Mouse (Mus musculus) granulocyte monocyte progenitor cell, adult 5-6 weeks (primary cell): ENCODE results near the gene Plppr1. TPM values are rescaled to one million over a fixed set of nuclear protein-coding genes. Genes with fewer than 3 reads are reported as not detected.

Source experiments
- ATAC-seq: replicated peaks from 2 replicates; pipeline ENCODE4 v1.8.0; 2016; ENCODE audit warnings: mild to moderate bottlenecking, moderate TSS enrichment, inconsistent platforms; ENCODE audit not compliant: poor library complexity, severe bottlenecking
- total RNA-seq, 2 experiments: library from RNA; stranded (forward) in 1 of 2; stranded (reverse) in 1 of 2; fragments of 200-712, 200-1000 nt in 1 of 2; fragments of >200 nt in 1 of 2; fragmentation: Nextera tagmentation in 1 of 2; gene quantifications; 2 replicates each; pipeline ENCODE4 v1.2.3; 2014 to 2017

Gene Plppr1
- total RNA-seq, 2 experiments from 2014 or later, result not detected

DNA sequence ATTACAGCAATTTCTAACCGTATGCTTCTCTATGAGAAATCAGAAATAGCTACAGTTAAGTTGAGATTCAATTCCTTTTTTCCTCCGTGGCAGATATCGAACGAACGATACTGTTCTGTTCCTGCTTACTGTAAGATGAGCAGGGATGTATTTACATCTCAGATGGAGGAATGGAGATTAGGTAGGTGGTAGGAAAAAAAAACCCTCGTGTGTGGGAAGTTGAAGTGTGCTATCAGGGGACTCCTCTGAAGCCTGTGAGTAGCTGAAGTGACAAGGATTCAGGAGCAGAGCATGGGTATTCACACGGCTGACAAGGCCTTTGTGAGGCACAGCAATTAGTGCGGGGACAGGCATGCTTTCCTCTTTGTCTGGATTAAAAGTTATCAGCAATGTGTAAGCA lies 49.3 kb downstream of the Plppr1 start:
- ATAC-seq, result no peak

DNA sequence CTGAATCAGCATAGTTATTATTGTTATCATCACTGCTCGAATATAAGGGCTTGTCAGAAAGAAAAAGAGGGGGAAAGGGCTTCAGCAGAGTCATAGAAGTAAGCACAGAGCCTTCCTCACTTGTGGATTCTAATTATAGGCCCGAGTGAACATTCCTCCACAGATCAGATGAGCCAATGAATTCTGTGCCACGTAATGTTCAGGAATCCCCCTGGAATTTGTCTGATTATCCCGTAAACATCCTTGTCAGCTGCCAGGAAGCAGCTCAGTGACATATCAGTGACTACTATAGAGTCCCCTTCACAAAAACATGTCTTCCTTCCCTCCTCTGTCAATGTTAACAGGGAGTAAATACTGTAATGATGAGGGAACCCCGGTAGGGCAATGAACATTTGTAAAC lies 50.9 kb downstream of the Plppr1 start:
- no peak for ATAC-seq

DNA sequence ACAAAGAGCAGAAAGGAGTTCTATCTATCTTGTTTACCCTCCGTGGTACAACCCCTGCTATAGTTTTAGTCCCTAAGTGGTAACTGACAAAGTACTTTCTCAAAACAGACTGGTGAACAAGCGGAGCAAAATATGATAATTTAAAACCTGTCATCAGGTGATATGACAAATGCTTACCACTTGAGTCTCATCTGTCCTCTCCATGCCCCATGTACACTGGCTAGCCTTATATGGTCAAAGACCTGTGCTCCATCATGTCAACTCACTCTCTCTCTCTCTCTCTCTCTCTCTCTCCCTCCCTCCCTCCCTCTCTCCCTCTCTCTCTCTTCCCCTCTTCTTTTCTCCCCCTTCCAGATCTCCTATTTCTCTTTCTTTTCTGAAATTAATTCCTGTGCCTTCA lies 59.8 kb downstream of the Plppr1 start:
- ATAC-seq, result no peak

DNA sequence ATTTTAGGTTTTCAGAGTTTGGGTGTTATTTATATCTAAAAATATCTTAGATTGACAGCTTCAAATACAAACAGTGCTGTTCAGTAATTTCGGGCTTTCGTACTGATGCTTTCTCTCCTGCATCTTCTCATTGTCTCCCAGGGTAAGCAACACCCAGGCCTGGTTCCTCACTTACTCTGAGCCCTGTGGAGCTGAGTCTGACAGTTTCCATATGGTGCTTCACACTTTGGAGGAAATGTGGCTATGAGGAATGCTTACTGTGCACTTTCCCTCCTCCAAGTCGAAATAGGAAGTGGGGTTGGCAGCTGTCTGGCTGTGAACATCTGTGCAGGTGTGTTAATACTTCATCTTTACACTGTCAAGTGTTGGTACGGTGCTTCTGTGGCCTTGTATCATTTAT lies 85.7 kb downstream of the Plppr1 start:
- ATAC-seq, result no peak

DNA sequence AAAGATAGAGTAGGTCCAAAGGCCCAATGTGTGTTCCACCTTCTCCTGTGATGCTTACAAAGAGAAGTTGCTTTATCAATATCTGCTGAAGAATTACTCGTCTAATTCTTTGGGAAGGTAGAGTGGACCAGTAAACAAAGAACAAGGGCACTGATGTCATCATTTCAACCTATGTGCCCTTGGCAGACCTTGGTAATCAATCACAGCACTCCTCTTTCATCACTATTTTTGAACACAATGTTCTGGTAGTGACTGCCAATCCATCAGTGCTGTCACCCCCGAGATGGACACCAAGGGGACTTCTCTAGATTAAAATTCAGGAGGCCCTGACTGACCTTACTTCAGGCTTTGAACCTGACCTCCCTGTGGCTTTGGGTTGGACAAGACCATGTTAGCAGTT lies 89.7 kb downstream of the Plppr1 start:
- no peak for ATAC-seq

DNA sequence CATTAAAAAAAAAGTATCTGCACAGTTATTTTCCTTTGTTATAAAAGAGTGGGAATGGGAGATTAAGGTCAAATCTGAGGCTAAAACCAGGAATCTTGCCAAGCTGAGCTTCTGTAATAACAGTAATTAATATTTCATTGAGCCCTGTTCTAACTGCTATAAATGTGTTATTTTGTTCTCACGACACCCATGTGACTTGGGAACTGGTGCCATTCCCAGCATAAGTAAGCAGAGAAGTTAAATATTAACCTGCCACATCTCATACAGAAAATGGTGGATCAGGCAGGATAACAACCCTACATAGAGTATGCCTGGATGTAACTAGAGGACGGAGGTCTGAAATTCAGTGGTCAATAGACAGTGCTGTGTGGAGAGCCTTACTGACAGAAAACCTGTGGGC lies 90.2 kb downstream of the Plppr1 start:
- ATAC-seq, result no peak

DNA sequence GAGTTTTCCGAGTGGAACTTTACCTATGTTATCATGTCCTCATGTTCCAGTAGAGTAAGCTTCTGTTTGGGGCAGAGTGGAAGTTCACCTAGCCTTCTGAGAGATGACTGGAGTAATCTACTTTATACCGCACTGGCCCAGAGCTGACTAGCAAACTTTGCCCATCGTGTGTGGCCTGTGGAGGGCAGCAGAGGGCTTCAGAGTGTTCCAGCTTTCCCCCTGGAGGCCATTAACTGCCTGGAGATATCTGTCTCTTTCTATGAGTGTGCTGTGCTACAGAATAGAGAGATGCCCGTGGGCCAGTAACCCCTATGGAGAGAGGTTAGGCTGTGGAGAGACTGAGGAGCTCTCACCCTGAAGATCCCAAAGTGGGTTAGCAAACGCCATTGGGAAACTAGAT lies 94.8 kb downstream of the Plppr1 start:
- ATAC-seq, result peak; percentile 97

DNA sequence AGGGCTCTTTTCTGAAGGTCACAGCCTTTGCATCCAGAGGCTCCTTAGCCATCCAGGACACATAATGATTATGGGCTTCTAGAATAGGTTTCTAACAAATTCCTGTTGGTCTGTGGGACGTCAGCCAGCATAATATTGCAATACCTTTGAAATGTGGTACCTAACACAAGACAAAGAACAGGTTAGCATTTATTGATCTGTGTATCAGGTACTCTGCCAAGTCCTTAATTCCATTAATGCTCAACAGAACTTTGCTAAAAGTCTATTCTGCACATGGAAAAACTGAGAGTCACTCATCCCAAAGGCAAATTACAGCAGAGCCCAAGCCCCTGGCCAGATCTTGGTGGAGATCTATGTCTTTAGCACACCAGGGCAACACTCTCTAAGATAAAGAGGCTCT lies 97.7 kb downstream of the Plppr1 start:
- no peak for ATAC-seq

DNA sequence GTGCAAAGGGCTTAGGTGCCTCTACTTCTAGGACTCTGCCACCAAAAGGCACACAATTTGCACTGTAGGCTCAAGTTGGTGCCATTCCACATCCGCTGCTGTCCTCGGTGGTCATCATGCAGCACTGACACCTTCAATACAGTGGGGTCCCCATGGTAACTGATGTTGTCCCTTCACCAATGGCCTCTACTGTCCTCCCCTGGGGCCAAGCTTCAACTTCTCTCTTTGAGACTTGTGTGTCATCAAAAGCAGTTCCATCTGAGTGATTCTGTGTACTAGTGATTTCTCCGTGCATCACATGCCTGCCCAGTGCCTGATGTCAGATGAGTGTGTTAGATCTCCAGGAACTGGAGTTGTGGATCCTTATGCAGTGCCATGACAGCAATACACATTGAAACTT lies 104.2 kb downstream of the Plppr1 start:
- ATAC-seq, result no peak

DNA sequence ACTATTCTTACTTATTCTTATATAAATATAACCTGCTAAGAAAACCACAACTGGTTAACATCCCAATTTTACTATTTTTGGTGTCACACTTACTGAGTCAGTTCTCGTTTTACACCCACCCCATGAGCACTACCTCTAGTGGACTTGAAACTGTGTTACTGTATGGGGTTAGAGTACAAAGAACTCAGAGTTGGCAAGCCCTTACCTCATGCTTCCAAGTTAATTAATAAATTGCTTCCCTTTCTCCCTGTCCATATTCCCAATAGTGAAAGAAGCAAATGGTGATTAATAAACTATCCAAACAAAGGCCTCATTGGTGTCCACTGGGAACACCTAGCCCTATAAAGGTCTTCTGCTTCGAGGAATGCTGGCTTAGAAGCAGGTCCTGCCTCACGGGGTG lies 107.3 kb downstream of the Plppr1 start:
- ATAC-seq, result no peak

DNA sequence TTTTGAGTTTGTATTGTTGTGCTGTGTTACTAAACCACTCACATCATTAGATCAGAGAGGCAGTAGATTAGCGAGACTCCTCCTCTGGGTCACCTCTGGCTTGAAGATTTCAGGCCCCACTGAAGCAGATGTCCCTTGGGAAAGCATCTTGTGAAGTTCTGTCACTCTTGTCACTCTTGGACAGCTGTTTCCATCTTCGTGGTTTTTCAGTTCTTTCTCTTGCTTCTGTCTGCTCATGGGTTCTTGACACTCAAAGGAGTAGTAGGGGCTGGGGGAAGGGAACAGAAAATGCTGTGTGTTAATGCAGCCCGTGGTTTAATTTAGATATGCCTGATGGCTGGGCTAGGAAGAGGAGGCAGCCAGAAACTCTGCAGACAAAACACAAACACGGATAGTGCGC lies 108.0 kb downstream of the Plppr1 start:
- no peak for ATAC-seq

DNA sequence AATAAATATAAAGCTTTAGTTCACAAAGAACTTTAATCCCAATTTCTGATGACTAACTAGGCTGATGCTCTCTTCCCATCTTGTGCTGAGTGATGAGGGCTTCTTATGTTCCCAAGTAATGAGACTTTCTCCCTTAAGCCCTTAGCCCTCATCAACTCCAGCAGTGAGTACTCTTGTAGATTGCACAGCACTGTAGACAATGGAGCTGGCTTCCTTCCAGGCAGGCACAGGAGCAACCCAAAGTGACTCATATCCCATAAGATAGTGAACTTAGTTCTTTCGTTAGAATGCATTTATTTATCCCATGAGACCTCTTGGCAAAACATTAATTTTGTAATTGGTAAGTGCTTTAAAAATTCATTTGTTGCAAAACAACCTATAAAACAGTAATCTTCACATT lies 110.4 kb downstream of the Plppr1 start:
- ATAC-seq, result no peak

DNA sequence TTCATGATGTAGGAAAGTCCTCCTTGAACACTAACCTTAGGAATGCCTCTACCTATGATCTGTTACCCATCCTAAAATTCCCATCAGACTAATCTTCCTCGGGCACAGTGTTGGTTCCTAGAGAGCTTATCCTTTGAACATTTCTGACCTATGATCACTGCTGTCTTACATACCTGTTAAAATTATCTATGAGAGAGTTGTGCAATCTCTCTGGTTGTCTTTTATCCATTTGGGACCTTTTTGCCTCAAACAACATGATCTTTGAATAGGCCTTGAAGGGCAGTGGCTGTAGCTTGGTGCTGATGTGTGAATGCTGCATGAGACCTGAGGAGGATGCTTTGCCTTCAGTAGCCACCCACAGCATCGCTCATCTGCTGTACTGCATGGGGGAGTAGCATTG lies 119.0 kb downstream of the Plppr1 start:
- no peak for ATAC-seq

DNA sequence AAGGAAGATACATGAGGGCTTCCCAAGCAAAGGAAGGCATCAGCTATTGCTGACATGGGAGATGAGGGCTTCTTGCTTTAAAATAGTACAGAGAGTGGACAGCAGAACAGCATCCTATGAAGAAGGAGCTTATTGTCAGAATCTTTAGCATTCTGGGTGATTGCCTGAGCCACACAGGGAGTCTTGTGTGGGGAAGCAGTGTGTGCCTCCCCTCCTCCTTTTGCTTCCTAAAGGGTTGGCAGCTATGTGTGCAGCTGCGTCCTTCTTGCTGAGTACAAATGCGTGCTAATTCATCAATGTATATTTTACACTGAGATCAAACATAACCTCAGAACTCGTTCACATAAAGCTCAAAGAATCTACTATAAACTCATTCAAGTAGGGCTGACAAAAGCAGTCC lies 119.8 kb downstream of the Plppr1 start:
- no peak for ATAC-seq

DNA sequence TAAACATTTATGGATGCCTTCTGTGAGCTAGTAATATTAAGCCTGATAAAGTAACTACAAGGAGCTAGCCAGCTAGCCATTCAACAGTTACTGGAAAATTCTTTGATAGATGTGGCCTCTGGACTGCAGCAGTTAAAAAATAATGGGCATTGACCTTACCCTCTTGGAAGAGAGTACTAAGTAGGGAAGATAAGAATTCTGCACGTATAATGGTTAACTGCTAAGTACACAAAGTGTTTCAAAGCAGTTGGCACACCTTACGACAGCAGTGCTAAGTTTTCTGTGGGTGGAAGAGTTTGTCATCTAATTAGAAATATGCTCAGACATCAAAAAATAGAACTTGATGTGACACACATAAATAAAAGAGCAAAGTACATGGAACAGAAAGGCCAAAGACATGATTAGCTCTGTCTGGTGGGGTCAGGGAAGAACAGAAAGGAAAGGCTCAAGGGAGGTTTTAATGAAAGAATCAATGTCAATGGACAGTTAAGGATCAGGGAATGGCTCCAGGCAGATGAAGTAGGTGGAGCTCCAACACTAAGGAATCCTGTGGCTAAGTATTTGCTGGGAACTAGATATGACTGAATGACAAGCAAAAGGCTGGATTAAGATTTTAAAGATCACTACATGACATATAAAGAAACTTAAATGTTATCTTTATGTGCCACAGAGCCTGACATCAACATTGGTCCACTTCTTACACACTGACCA lies 120.6 kb downstream of the Plppr1 start:
- ATAC-seq, result no peak

DNA sequence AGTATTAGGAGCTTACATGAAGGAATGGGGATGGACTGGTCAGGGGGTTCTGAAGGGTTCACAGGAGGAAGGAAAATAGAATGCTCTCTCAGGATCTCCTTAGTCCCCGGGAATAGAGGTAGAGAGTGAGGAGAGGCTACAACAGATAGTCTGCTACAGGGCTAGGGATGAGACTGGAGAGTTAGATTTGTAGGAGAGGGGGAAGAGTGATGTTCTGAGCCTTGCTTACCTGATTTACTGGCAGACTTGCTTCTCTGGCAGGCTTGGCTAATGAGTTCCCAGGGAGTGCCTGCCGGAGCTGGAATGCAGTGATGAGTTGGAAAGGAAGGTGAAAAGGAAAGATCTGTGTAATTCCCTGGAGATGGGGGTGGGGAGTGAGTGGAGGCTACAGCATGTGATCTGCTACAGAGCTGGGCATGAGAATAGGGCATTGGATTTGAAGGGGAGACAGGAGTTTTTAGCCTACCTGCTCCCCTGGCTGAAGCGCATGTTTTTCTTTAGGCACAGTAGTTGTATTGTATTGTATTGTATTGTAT lies 131.0 kb downstream of the Plppr1 start:
- no peak for ATAC-seq

DNA sequence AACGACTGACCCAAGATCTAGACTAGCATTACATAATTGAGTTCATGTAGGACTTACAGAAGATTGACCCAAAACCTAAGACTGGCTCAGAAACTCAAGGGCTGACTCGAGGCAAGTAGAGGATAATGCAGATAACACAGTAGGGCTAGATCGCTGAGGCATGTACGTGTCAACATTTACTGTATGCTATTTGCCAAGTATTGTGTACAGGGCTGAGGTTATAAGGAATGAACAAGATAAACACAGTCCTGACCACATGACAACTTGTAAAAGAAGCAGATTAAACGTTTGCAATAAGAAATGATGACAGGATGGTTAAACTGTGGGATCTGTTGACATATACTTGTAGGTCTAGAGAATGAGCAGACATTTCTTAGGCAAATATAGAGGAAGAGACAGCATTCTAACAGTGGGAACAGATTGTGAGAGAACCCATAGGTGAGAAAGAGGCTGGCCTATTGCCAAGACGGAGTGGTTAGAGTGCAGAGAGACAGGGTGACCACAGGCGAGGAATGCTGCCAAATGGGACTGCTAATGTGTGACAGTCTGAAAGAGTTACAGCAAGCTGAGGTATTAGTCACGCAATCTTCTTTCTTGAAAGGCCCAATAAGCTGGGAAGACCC lies 138.2 kb downstream of the Plppr1 start:
- ATAC-seq, result peak; percentile 67

DNA sequence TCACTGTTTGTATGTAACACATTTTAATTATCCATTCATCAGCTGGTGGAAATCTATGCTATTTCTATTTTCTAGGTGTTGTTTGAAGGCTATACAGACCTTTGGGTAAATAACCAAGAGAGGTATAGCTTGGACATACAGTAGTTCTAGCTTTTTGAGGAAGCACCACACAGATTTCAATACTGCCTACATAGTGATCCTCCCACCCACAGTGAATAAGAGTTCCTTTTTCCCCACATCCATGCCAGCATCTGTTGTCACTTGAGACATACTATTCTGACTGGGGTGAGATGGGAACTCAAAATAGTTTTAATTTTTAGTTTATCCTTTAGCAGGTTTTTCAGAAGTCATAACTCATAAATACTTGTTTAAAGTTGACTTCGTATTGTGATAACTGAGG lies 151.4 kb downstream of the Plppr1 start:
- no peak for ATAC-seq

DNA sequence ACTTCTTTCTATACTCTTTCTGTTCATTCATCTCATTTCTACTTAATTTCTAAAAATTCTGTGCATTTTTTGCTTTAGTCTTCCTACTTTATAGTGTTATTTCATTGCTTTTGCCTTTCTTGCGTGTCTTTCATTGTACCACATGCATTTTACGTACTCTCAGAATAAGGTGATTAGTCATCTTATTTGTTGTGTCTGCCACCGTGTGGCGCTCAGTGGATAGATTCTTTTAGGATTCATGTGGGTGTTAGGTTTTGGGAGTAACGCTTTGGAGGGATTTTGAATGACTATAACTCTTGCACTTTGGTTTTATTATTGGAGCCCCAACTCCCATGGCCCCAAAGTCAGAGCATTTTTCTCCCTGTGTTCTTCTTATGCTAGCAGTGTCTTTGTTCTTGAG lies 152.5 kb downstream of the Plppr1 start:
- no peak for ATAC-seq

DNA sequence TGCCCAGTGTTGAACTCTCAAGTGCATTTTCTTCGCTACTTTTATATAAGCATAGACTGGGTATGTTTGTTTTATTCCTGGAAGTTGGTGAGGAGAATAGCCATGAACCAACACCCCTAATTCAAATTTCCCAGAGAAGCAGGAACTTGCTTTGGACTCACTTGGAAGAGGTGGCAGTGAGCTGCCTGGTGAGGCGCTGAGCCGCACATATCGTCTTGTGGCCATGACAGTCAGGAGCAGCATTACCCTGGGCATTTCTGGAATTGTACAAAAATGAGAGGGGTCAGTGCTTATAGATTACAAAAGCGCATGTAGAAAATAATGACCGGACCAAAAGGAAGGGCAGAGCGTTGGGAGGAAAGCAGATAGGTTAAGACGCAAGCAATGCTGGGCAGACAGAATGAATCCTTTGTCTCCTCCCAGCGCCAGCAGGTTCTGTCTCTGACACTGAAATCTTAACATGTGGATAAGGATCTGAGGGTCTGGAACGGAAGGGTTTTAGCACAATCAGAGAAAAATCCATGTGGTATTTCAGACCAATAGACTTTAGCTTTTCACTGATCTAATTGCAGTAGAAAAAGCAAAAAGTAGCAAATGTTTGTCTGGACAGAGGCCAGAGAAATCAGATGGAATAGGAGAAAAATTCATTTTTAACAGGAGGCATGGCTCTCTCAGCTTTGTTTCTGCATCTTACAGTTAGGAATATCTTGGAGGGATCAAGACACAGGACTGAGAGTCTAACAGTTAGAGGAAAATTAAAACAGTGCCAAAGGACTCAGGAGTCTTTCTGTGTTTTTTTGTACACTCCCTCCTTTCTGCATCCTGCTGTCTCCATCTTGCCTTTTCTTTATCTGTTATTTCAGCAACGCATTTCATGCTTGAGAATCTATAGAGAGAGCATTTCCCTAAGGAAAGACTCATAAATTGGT lies 153.8 kb downstream of the Plppr1 start:
- ATAC-seq, result no peak

DNA sequence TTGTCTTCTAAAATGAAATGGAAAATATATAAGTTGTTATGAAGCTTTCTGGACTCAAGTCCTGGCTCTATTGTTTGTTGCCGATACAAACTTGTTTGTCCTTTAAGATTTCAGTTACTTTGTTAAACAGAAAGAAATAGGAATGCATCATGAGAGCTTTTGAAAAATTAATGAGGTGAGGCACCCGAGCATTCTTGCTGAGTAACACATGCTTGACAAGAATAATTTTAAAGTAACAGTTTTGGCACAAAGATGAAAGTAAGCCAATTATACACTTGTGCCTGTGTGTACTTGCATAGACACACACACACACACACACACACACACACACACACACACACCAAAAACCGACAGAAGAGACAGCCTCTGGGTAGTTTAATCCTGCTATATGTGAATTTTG lies 155.3 kb downstream of the Plppr1 start:
- no peak for ATAC-seq
